Mouse (Mus musculus) neural tube, embryonic 13.5 days (tissue): ENCODE results near the gene Supt6. TPM values are rescaled to one million over a fixed set of nuclear protein-coding genes. Genes with fewer than 3 reads are reported as not detected.
A peak's percentile ranks its signal among the peaks of the same experiment; 100 is the strongest.

Experiments
- ATAC-seq: fragments of 200-750 bp; cut with Nextera tagmentation; 2 replicates; pipeline ENCODE4 v1.8.0; 2017; ENCODE audit warnings: low read depth, mild to moderate bottlenecking, moderate TSS enrichment, moderate library complexity
- H3K27ac ChIP-seq: fragments of 300-500 bp; sonication (generic); replicated peaks from 2 replicates; pipeline ENCODE4 v1.5.1; 2015; ENCODE audit warnings: moderate library complexity, mild to moderate bottlenecking, inconsistent platforms
- H3K27me3 ChIP-seq: fragments of 300-500 bp; sonication (generic); 2 replicates; pipeline ENCODE4 v1.6.1; 2015; ENCODE audit warnings: mild to moderate bottlenecking, inconsistent platforms
- H3K36me3 ChIP-seq: fragments of 300-500 bp; sonication (generic); 2 replicates; pipeline ENCODE4 v1.6.1; 2015; ENCODE audit warnings: mild to moderate bottlenecking, inconsistent platforms
- H3K4me1 ChIP-seq: fragments of 300-500 bp; sonication (generic); replicated peaks from 2 replicates; pipeline ENCODE4 v1.6.1; 2015; ENCODE audit warnings: inconsistent platforms
- H3K4me2 ChIP-seq: fragments of 300-500 bp; sonication (generic); 2 replicates; pipeline ENCODE4 v1.6.1; 2015; ENCODE audit warnings: inconsistent platforms, mild to moderate bottlenecking, moderate library complexity
- H3K4me3 ChIP-seq: fragments of 300-500 bp; sonication (generic); 2 replicates; pipeline ENCODE4 v1.5.1; 2015; ENCODE audit warnings: mild to moderate bottlenecking, inconsistent platforms
- H3K9ac ChIP-seq: fragments of 300-500 bp; sonication (generic); 2 replicates; pipeline ENCODE4 v1.6.1; 2015; ENCODE audit warnings: moderate library complexity, mild to moderate bottlenecking, inconsistent platforms
- H3K9me3 ChIP-seq: fragments of 300-500 bp; sonication (generic); 2 replicates; pipeline ENCODE4 v1.6.1; 2016; ENCODE audit warnings: inconsistent platforms
- WGBS: fragments of 180-500 bp; shearing (Covaris S2); methylation state at CpG from one replicate; pipeline ENCODE4 v1.1.7; 2015; 5-methylcytosine and 5-hydroxymethylcytosine counted together
- polyA plus RNA-seq: library from polyadenylated mRNA; unstranded; fragments of >200 nt; fragmentation: Nextera tagmentation; extraction: Ambion mirVana; gene quantifications from 2 replicates; pipeline ENCODE4 v1.2.1, GENCODE M21; 2015

Supt6 gene
- polyA plus RNA-seq, 1 experiment from 2014 or later, result 28.2 TPM

DNA sequence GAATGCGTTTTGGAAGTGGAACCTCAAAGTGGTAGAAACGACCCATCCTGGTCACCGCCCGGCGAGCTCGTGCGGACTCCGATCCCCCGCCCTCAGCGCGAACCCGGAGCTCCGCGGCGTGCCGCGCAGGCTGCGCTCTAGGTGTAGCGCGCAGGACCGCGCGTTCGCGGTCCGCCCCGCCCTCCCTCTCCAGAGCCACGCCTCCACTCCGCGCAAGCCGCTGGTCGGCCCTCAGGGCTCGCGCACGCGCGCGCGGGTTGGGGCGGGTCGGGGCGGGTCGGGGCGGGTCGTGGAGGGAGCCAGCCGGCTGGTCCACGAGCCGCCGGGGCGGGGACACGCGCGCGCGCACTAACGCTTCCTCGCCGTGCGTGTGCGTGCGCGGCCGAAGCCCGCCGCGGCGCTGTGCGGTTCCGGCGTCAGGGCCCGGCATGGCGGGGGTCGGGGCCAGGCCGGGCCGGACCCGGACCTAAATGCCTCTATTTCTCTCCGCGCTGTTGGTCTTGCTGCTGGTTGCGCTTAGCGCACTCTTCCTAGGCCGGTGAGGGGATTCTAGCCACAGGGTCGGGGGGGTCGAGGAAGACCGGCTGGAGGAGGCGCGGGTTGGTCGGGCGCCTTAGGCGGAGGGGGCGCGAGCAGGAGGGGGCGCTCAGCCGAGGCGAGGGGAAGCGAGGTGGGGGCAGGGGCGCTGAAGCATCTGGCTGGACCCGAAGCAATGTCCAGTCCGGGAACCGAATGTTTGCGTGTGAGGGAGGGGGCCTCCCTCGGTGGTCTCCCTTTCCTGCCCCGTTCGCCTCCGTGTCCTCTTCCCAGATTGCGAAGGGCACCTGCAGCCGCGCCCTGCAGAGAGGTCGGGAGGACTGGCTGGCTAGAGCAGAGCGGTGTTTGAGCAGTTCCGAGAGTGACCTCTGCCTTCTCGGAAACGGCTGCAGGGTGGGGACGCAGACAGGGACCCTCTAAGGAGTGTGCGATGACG, 15.9 kb upstream of the Supt6 start, which contains the start of gene 2610507B11Rik:
Gene 2610507B11Rik, plus strand, starts transcription at position 373 of the 973 bp plus-strand sequence.
- H3K27ac ChIP-seq, result peak within 1 kb of the TSS; percentile 89
- ATAC-seq, result peak; percentile 97
- peak within 1 kb of the TSS; percentile 89 for H3K9ac ChIP-seq
- WGBS, result under 1% methylated on average over 103 of the region's 115 CpGs
- peak within 1 kb of the TSS; percentile 88 for H3K4me3 ChIP-seq
- peaks cover 18% of the 10 kb centered on the region for H3K27me3 ChIP-seq
- H3K4me1 ChIP-seq, result peaks cover 18% of the 10 kb centered on the region
- H3K9me3 ChIP-seq, result no peaks in the 10 kb centered on the region
- H3K4me2 ChIP-seq, result peak within 1 kb of the TSS; percentile 78
- H3K36me3 ChIP-seq, result peaks cover 36% of the 10 kb centered on the region

DNA sequence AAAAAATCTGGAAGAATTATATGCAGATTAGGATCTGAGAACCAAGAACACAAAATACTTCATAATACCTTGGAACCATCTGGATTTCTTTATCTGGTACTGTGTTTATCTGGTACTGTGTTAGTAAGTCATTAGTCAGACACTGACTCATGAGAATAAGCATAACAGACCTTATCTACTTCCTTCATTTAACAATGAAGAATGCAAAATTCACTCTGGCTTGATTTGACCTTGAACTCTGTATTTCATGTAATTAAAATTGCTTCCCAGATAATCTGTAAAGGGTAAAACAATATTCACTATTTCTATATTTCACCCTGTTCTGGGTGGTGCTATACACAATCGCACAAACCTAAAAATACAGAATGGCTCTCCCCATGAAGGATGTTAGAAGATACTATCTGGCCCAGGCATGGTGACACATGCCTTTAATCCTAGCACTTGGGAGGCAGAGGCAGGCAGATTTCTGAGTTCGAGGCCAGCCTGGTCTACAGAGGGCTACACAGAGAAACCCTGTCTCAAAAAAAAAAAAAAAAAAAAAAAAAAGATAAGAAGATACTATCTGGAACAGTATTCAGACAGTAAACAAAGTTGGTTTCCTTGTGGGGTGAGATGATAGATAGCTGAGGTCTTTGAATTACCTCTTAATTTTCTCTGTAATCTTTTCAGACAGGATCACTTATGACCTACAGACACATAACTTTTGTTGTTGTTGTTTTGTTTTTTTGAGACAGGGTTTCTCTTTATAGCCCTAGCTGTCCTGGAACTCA, 14.9 kb upstream of the Supt6 start:
- no peak for ATAC-seq
- Histone ChIP-seq H3K4me1 (peaks cover 18% of the 10 kb centered on the region), H3K36me3 (peaks cover 33% of the 10 kb centered on the region), H3K9me3 (no peaks in the 10 kb centered on the region), H3K27ac (no peak overlapping the region), H3K27me3 (peaks cover 18% of the 10 kb centered on the region), H3K4me3 (peak overlapping the region; percentile 88), H3K9ac (no peak overlapping the region), H3K4me2 (peak overlapping the region; percentile 78)
- 93% methylated on average over 2 of the region's 2 CpGs for WGBS

DNA sequence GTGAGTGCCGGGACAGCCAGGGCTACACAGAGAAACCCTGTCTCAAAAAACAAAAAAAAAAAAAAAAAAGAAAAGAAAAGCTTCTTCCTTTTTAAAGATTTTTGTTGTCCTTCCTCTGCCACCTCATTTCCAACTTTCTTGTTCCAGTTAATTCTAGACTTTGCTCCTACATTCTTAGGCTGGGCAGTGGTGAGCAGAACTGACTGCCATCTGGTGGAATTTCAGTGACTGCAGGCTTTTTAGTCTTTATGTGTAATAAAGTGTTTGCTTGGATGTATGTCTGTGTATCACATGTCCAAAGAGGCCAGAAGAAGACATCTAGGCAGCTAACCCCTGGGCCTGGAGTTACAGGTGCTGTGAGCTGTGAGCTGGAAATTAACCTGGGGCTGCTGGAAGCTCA, 10.8 kb upstream of the Supt6 start:
- 100% methylated on average over 1 of the region's 1 CpGs for WGBS
- no peak for ATAC-seq

DNA sequence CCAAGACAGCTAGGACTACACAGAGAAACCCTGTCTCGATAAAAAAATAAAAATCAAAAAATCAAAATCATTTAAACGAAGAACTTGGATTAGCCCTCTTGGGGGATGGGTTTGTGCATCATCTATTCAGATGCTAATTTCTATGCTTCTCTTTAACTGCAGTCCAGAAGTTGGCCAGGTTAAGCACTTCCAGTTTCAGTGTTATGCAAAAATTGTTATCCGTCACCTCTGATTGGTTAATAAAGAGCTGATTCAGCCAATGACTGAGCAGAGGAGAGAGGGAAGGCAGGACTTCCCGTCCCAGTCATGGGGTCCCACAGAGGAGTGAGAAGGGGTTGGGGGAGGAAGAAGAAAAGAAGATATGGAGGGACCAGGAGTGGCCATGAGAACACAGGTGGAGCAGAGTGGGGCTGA, 1.9 kb upstream of the Supt6 start:
- H3K9me3 ChIP-seq, result no peaks in the 10 kb centered on the region
- H3K4me3 ChIP-seq, result no peak overlapping the region
- H3K4me2 ChIP-seq, result peak overlapping the region; percentile 27
- H3K36me3 ChIP-seq, result peaks cover 25% of the 10 kb centered on the region
- H3K27me3 ChIP-seq, result no peaks in the 10 kb centered on the region
- no peak overlapping the region for H3K27ac ChIP-seq
- no peak overlapping the region for H3K9ac ChIP-seq
- ATAC-seq, result no peak
- peaks cover 55% of the 10 kb centered on the region for H3K4me1 ChIP-seq
- WGBS, result 53% methylated on average over 4 of the region's 4 CpGs

More for the DNA sequence above, 10.8 kb upstream of the Supt6 start:
- H3K36me3 ChIP-seq, result peaks cover 35% of the 10 kb centered on the region
- H3K27me3 ChIP-seq, result peaks cover 18% of the 10 kb centered on the region
- H3K9ac ChIP-seq, result no peak overlapping the region
- no peaks in the 10 kb centered on the region for H3K4me1 ChIP-seq
- no peak overlapping the region for H3K27ac ChIP-seq
- no peak overlapping the region for H3K4me3 ChIP-seq
- H3K9me3 ChIP-seq, result no peaks in the 10 kb centered on the region
- no peak overlapping the region for H3K4me2 ChIP-seq

DNA sequence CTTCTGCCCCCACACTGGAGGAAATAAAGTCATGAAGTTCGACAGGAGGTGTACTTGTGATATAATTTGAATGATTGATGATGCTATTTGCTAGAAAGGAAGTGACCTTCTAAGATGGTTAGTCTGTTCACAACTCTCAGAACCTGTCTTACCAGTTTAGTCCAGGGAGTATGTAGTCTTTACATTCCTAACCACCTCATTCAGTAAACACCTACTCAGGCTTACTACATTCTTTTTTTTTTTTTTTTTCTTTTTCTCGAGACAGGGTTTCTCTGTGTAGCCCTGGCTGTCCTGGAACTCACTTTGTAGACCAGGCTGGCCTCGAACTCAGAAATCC, 1.2 kb upstream of the Supt6 start:
- ATAC-seq, result no peak

DNA sequence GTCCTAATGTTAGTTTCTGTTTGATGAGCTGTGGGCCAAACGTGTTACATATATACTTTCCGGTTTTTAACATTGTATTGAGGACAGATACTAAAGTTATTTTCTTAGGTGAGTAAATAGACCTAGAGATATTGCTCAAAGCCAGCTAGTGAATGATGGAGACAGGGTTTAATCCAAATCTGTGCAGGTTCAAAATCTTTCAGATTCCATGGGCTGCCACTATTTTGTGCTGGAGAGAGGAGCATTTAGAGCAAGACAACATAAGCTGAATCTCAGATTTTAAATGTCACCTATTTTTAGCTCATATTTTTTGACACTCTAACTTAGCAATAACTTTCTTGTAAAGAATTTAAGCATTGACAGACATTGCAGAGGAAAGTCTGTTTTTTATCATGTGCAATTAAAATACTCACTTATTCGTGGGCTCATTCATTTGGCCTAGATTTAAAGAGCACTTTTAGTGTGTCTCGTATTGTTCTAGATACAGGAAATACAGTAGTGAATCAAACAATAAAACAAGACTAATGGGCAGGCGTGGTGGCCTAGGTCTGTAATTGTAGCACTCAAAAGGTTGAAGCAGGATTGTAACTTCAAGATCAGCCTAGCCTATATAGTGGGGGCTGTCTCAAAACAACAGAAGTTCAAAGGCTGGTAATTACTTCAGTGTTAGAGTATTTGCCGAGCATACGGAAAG, 678 bp upstream of the Supt6 start:
- H3K27me3 ChIP-seq, result no peaks in the 10 kb centered on the region
- 52% methylated on average over 7 of the region's 7 CpGs for WGBS
- peaks cover 13% of the 10 kb centered on the region for H3K36me3 ChIP-seq
- H3K4me3 ChIP-seq, result peak overlapping the region; percentile 97
- peak overlapping the region; percentile 95 for H3K9ac ChIP-seq
- ATAC-seq, result no peak
- peak overlapping the region; percentile 91 for H3K4me2 ChIP-seq
- H3K4me1 ChIP-seq, result peaks cover 65% of the 10 kb centered on the region
- H3K9me3 ChIP-seq, result no peaks in the 10 kb centered on the region
- H3K27ac ChIP-seq, result peak overlapping the region; percentile 95; the same call in 1 of the 2 replicates

More for the DNA sequence above, 1.2 kb upstream of the Supt6 start:
- Histone ChIP-seq H3K4me3 (peak overlapping the region; percentile 97; the same call in 1 of the 2 replicates), H3K4me2 (peak overlapping the region; percentile 91), H3K36me3 (peaks cover 19% of the 10 kb centered on the region), H3K27me3 (no peaks in the 10 kb centered on the region), H3K4me1 (peaks cover 62% of the 10 kb centered on the region), H3K9ac (0 out of 2 replicates have a peak overlapping the region, but pooled peaks have one; percentile 6), H3K27ac (no peak overlapping the region), H3K9me3 (no peaks in the 10 kb centered on the region)
- WGBS, result 78% methylated on average over 3 of the region's 3 CpGs

DNA sequence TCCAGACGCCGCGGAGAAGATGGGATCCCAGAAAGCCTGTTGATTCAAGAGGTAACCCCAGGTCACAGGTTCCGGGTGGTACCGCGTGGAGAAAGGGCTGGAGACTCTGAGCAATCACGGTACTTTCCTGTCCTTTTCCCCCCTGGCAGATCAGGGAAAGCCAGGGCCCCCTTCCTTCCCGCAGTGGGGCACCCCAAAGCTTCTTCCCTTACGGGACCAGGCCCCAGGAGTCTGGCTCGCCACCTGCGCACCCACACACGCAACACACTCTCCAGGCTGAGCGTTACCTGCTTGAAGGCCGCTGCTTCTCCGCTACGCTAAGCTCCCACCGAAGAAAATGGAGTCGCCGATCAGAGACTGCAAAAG, 543 bp downstream of the Supt6 start:
- H3K36me3 ChIP-seq, result peaks cover 10% of the 10 kb centered on the region
- peak overlapping the region; percentile 95 for H3K27ac ChIP-seq
- peak overlapping the region; percentile 95 for H3K9ac ChIP-seq
- peaks cover 70% of the 10 kb centered on the region for H3K4me1 ChIP-seq
- no peaks in the 10 kb centered on the region for H3K27me3 ChIP-seq
- under 1% methylated on average over 19 of the region's 19 CpGs for WGBS
- peak overlapping the region; percentile 97 for H3K4me3 ChIP-seq
- ATAC-seq, result no peak
- peak overlapping the region; percentile 91 for H3K4me2 ChIP-seq
- no peaks in the 10 kb centered on the region for H3K9me3 ChIP-seq

DNA sequence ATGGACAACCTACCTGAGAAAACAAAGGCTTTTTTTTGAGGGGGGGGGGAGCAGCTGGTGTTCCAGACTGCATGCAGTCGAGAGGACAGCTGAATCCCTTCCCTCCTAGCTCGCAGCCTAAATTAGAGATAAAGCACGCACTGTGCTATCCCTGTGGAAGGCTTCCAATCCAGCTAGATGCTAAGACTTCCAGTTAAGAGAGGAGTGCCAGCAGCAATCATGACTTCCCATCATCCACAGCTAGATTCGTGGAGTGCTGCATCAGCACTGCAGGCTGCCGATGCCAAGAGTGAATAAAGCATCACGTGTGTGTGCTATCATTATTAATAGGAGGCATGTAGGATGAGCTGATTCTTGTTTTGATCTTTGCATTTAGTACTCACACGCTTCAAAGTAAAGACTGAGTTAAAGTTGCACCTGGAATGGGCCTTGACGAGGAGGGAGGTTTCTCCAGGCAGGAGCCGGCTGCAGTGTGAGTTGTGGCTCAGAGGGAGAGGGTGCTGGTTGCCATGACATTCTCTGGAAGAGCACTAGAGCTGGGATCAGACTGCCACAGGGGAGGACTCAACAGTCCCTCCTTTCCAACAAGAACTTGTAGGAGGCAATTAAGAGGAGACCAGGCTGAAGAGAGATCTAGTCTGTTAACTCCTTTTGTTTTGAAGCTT, 5.5 kb downstream of the Supt6 start:
- Histone ChIP-seq H3K4me3 (no peak overlapping the region), H3K27ac (no peak overlapping the region), H3K4me1 (peaks cover 40% of the 10 kb centered on the region), H3K36me3 (peaks cover 30% of the 10 kb centered on the region), H3K9ac (no peak overlapping the region), H3K4me2 (no peak overlapping the region), H3K9me3 (no peaks in the 10 kb centered on the region), H3K27me3 (no peaks in the 10 kb centered on the region)
- 88% methylated on average over 9 of the region's 9 CpGs for WGBS
- ATAC-seq, result no peak

DNA sequence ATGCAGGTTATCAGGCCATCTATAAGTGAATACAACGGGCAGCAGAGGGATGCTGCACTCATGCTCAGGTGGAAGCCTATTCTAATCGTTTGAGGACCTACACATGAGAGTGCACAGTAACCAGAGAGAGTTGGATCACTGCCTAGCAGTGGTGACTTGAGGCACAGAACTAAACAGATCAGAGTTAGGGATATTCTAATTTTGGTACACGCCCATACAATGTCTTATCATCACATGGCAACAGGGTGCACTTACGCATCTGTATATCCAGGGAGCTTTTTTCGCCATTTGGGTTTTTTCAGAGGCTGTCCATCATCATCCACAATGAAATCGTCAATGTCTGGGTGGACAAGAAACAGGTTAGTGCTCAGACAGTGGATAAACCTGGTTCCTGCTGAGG, 14.3 kb downstream of the Supt6 start:
- no peak overlapping the region for H3K9ac ChIP-seq
- H3K4me3 ChIP-seq, result no peak overlapping the region
- H3K27me3 ChIP-seq, result no peaks in the 10 kb centered on the region
- no peaks in the 10 kb centered on the region for H3K4me1 ChIP-seq
- WGBS, result 91% methylated on average over 6 of the region's 6 CpGs
- H3K4me2 ChIP-seq, result no peak overlapping the region
- H3K9me3 ChIP-seq, result no peaks in the 10 kb centered on the region
- ATAC-seq, result no peak
- H3K27ac ChIP-seq, result no peak overlapping the region
- H3K36me3 ChIP-seq, result peaks cover 86% of the 10 kb centered on the region

DNA sequence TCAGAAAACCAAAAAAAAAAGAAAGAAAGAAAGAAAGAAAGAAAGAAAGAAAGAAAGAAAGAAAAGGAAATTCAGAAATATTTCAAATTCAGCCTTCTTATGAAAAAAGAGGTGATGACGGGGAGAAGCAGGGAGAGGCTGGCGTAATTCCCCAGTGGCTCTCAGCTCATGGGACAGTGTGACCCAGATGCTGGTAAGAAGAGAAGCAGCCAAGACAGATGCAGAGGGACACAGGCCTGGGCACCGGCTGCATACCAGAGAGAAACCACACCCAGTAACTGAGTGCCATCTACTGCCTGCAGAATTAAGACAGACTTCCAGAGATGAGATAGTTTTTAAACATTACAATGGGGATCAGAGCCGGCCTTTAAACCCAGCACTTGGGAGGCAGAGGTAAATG, 22.2 kb downstream of the Supt6 start:
- H3K4me2 ChIP-seq, result no peak overlapping the region
- no peak overlapping the region for H3K9ac ChIP-seq
- no peak overlapping the region for H3K4me3 ChIP-seq
- H3K27ac ChIP-seq, result no peak overlapping the region
- no peak for ATAC-seq
- no peaks in the 10 kb centered on the region for H3K9me3 ChIP-seq
- H3K36me3 ChIP-seq, result peaks cover 98% of the 10 kb centered on the region
- H3K27me3 ChIP-seq, result no peaks in the 10 kb centered on the region
- H3K4me1 ChIP-seq, result no peaks in the 10 kb centered on the region
- 90% methylated on average over 4 of the region's 4 CpGs for WGBS

DNA sequence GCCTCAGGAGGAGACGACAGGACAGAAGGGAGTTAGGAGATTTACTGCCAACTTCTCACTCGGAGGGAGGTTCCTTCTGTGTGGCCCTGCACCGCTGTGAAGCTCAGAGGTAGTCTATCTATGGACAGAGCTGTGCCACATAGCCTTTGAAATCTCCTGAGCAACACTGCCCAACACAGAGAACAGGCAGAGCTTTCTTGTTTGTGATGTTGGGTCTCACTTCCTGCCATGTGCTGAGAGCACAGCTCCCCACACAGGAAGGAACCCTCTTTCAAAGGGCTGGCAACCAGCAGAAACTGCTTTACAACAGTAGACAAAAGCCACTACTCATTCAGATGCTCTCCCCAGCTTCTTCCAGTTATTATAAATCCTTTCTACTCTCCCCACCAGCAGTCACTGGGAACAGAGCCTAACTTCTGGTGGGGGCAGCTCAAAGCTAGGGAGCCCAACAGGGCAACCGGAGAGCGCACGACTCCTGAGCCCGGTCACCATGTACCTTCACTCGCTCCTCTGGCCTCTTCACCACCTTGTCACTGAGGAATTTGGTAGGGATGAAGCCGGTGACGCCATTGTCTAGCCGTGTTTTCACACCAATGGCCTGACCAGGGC, 30.0 kb downstream of the Supt6 start:
- H3K9ac ChIP-seq, result no peak overlapping the region
- no peak overlapping the region for H3K4me3 ChIP-seq
- no peaks in the 10 kb centered on the region for H3K4me1 ChIP-seq
- ATAC-seq, result peak; percentile 72
- no peaks in the 10 kb centered on the region for H3K9me3 ChIP-seq
- H3K36me3 ChIP-seq, result peaks cover 97% of the 10 kb centered on the region
- H3K4me2 ChIP-seq, result no peak overlapping the region
- no peaks in the 10 kb centered on the region for H3K27me3 ChIP-seq
- WGBS, result 71% methylated on average over 11 of the region's 11 CpGs
- peak overlapping the region; percentile 62 for H3K27ac ChIP-seq
